Mouse (Mus musculus): Measurements from ENCODE around the gene Nudcd3. TPM values are rescaled to one million over a fixed set of nuclear protein-coding genes. Genes with fewer than 3 reads are reported as not detected.

Nudcd3 gene
- polyA plus RNA-seq, 1 experiment from 2014 or later, result 48.9 TPM

GRCm38 (mm10) chr11:6178673-6179166, 21.5 kb downstream of the Nudcd3 start:
- H3K27me3 ChIP-seq, result no peaks in the 10 kb centered on the region
- DNase-seq (ENCODE audit: low read depth, low spot score) (no peak), ATAC-seq (no peak)
- ChIA-PET POLR2A (no interaction called here), CTCF (interaction anchor here (0.9 to 2.7 kb wide), 2 partner anchors 9 to 46 kb away, joined by 3 to 11 read pairs; no protein-coding TSS in a partner anchor)
- no peak for TF ChIP-seq CTCF (IDR thresholded peaks at IDR 0.05)
- in situ Hi-C loops (cut with MboI; ENCODE audit: low pct_unique_long_range_greater_than_20kb), result no loop called here

- ChIA-PET CTCF (interaction anchor here (0.9 to 2.7 kb wide), 2 partner anchors 10 to 45 kb away, joined by 3 to 11 read pairs; no protein-coding TSS in a partner anchor), POLR2A (no interaction called here)
- no peak for TF ChIP-seq CTCF (IDR thresholded peaks at IDR 0.05)
- no peaks in the 10 kb centered on the region for H3K27me3 ChIP-seq
- in situ Hi-C loops (cut with MboI; ENCODE audit: low pct_unique_long_range_greater_than_20kb), result no loop called here
- no peak for ATAC-seq
- no peak for DNase-seq (ENCODE audit: low read depth, low spot score)
Measured at GRCm38 (mm10) chr11:6177781-6178420, 22.3 kb downstream of the Nudcd3 start.

- ChIA-PET POLR2A (interaction anchor here (1.8 kb wide), 1 partner anchor 9 kb away, joined by 5 read pairs; no protein-coding TSS in a partner anchor), CTCF (interaction anchor here (1.0 kb wide), 1 partner anchor 12 kb away, joined by 3 read pairs; no protein-coding TSS in a partner anchor)
- in situ Hi-C loops (cut with MboI; ENCODE audit: low pct_unique_long_range_greater_than_20kb), result no loop called here
- ATAC-seq (no peak), DNase-seq (ENCODE audit: low read depth, low spot score) (no peak)
- H3K27me3 ChIP-seq, result no peaks in the 10 kb centered on the region
- no peak for TF ChIP-seq CTCF (IDR thresholded peaks at IDR 0.05)
Measured at GRCm38 (mm10) chr11:6175506-6175905, 24.7 kb downstream of the Nudcd3 start.

- in situ Hi-C loops (cut with MboI; ENCODE audit: low pct_unique_long_range_greater_than_20kb), result no loop called here
- ATAC-seq (no peak), DNase-seq (ENCODE audit: low read depth, low spot score) (no peak)
- ChIA-PET CTCF (interaction anchor here (1.0 kb wide), 1 partner anchor 13 kb away, joined by 3 read pairs; no protein-coding TSS in a partner anchor), POLR2A (interaction anchor here (1.8 kb wide), 1 partner anchor 9 kb away, joined by 5 read pairs; no protein-coding TSS in a partner anchor)
- no peaks in the 10 kb centered on the region for H3K27me3 ChIP-seq
- TF ChIP-seq CTCF (IDR thresholded peaks at IDR 0.05), result no peak
Measured at GRCm38 (mm10) chr11:6174719-6175118, 25.5 kb downstream of the Nudcd3 start.

- ATAC-seq (no peak), DNase-seq (ENCODE audit: low read depth, low spot score) (no peak)
- POLR2A ChIA-PET, result no interaction called here
- TF ChIP-seq CTCF (IDR thresholded peaks at IDR 0.05), result no peak
- in situ Hi-C loops (cut with MboI; ENCODE audit: low pct_unique_long_range_greater_than_20kb), result no loop called here
- CTCF ChIA-PET, result no interaction called here
- H3K27me3 ChIP-seq, result no peaks in the 10 kb centered on the region
Measured at GRCm38 (mm10) chr11:6169041-6169663, 31.1 kb downstream of the Nudcd3 start.

GRCm38 (mm10) chr11:6166351-6166750, 33.9 kb downstream of the Nudcd3 start:
- in situ Hi-C loops (cut with MboI; ENCODE audit: low pct_unique_long_range_greater_than_20kb), result no loop called here
- ATAC-seq, result no peak
- ChIA-PET CTCF (interaction anchor here (0.8 to 1.5 kb wide), 2 partner anchors 14 to 17 kb away, joined by 3 read pairs; no protein-coding TSS in a partner anchor), POLR2A (interaction anchor here (1.1 kb wide), 1 partner anchor 9 kb away, joined by 5 read pairs; no protein-coding TSS in a partner anchor)
- TF ChIP-seq CTCF (IDR thresholded peaks at IDR 0.05), result no peak
- no peaks in the 10 kb centered on the region for H3K27me3 ChIP-seq
- DNase-seq (ENCODE audit: low read depth, low spot score), result no peak

- ChIA-PET POLR2A (interaction anchor here (0.7 to 1.1 kb wide), 2 partner anchors 9 to 163 kb away, joined by 3 to 5 read pairs; no protein-coding TSS in a partner anchor), CTCF (interaction anchor here (1.5 kb wide), 1 partner anchor 15 kb away, joined by 3 read pairs; no protein-coding TSS in a partner anchor)
- DNase-seq (ENCODE audit: low read depth, low spot score) (no peak), ATAC-seq (no peak)
- H3K27me3 ChIP-seq, result no peaks in the 10 kb centered on the region
- in situ Hi-C loops (cut with MboI; ENCODE audit: low pct_unique_long_range_greater_than_20kb), result no loop called here
- no peak for TF ChIP-seq CTCF (IDR thresholded peaks at IDR 0.05)
Measured at GRCm38 (mm10) chr11:6165391-6166081, 34.7 kb downstream of the Nudcd3 start.

- ATAC-seq, result no peak
- in situ Hi-C loops (cut with MboI; ENCODE audit: low pct_unique_long_range_greater_than_20kb), result no loop called here
- POLR2A ChIA-PET, result interaction anchor here (0.7 kb wide), 1 partner anchor 162 kb away, joined by 3 read pairs; no protein-coding TSS in a partner anchor
- no peak for TF ChIP-seq CTCF (IDR thresholded peaks at IDR 0.05)
- no peaks in the 10 kb centered on the region for H3K27me3 ChIP-seq
- CTCF ChIA-PET, result no interaction called here
- no peak for DNase-seq (ENCODE audit: low read depth, low spot score)
Measured at GRCm38 (mm10) chr11:6164781-6165180, 35.4 kb downstream of the Nudcd3 start.

- DNase-seq (ENCODE audit: low read depth, low spot score), result no peak
- no peaks in the 10 kb centered on the region for H3K27me3 ChIP-seq
- no peak for ATAC-seq
- POLR2A ChIA-PET, result no interaction called here
- in situ Hi-C loops (cut with MboI; ENCODE audit: low pct_unique_long_range_greater_than_20kb), result no loop called here
- no peak for TF ChIP-seq CTCF (IDR thresholded peaks at IDR 0.05)
- CTCF ChIA-PET, result no interaction called here
Measured at GRCm38 (mm10) chr11:6163706-6164105, 36.5 kb downstream of the Nudcd3 start.

- ChIA-PET CTCF (no interaction called here), POLR2A (no interaction called here)
- ATAC-seq (no peak), DNase-seq (ENCODE audit: low read depth, low spot score) (no peak)
- TF ChIP-seq CTCF (IDR thresholded peaks at IDR 0.05), result no peak
- H3K27me3 ChIP-seq, result no peaks in the 10 kb centered on the region
- in situ Hi-C loops (cut with MboI; ENCODE audit: low pct_unique_long_range_greater_than_20kb), result no loop called here
Measured at GRCm38 (mm10) chr11:6163062-6163461, 37.2 kb downstream of the Nudcd3 start.
